Mouse (Mus musculus) CH12.LX (cell line): ENCODE results near the gene Spty2d1. TPM values are rescaled to one million over a fixed set of nuclear protein-coding genes. Genes with fewer than 3 reads are reported as not detected.

Source experiments
- DNase-seq: peaks from one replicate; pipeline ENCODE4 v3.0.0-alpha.2; 2013; ENCODE audit errors: extremely low read depth
- H3K27ac ChIP-seq: 2 replicates; pipeline ENCODE4 v1.5.1; 2012; ENCODE audit warnings: low read depth, mild to moderate bottlenecking, control low read depth, moderate library complexity; ENCODE audit not compliant: insufficient read depth
- H3K27me3 ChIP-seq: replicated peaks from 2 replicates; pipeline ENCODE3; 2012; ENCODE audit warnings: inconsistent platforms
- H3K36me3 ChIP-seq, 2 experiments: replicated peaks in 1 of 2; 2 replicates each; pipeline versions ENCODE3 to v1.6.1; 2012; ENCODE audit warnings: inconsistent platforms in 1 of 2, low read length in 1 of 2, mild to moderate bottlenecking in 1 of 2, mixed read lengths in 1 of 2, moderate library complexity in 1 of 2; ENCODE audit not compliant: control insufficient read depth in 1 of 2, insufficient read depth in 1 of 2
- H3K4me1 ChIP-seq, 2 experiments: 2 replicates each; pipeline ENCODE4 v1.6.1; 2012; ENCODE audit warnings: inconsistent platforms in 1 of 2, moderate library complexity in 1 of 2; ENCODE audit not compliant: insufficient read depth in 2 of 2, control insufficient read depth in 1 of 2
- H3K4me2 ChIP-seq: 2 replicates; pipeline ENCODE4 v1.6.1; 2012; ENCODE audit warnings: low read depth, mild to moderate bottlenecking, control low read depth; ENCODE audit not compliant: poor library complexity, insufficient read depth, severe bottlenecking
- H3K4me3 ChIP-seq, 3 experiments: fragments of 150-350 bp in 1 of 3; sonication (generic) in 1 of 3; replicated peaks in 1 of 3; 2 replicates each; pipeline versions ENCODE3 to v1.5.1; 2011 to 2012; ENCODE audit warnings: low read depth in 2 of 3, low read length in 2 of 3, mild to moderate bottlenecking in 2 of 3, moderate library complexity in 2 of 3, control low read depth in 1 of 3, improper control_type of control experiment in 1 of 3, inconsistent platforms in 1 of 3, mixed read lengths in 1 of 3; ENCODE audit not compliant: poor library complexity in 1 of 3
- H3K79me2 ChIP-seq: replicated peaks from 2 replicates; pipeline ENCODE4 v1.6.1; 2012; ENCODE audit warnings: mild to moderate bottlenecking, moderate library complexity; ENCODE audit not compliant: control insufficient read depth, poor library complexity, insufficient read depth, severe bottlenecking; ENCODE audit errors: extremely low read depth
- H3K9ac ChIP-seq: 2 replicates; pipeline ENCODE4 v1.6.1; 2012; ENCODE audit warnings: low read depth, mild to moderate bottlenecking, control low read depth, moderate library complexity; ENCODE audit not compliant: insufficient read depth
- H3K9me3 ChIP-seq: replicated peaks from 2 replicates; pipeline ENCODE3; 2012; ENCODE audit warnings: low read length, inconsistent platforms, mixed read lengths
- BHLHE40 ChIP-seq: IDR thresholded peaks from 2 replicates; pipeline ENCODE4 v1.6.1; 2011; ENCODE audit warnings: mild to moderate bottlenecking, low read depth, low read length, improper control_type of control experiment
- CHD1 ChIP-seq: IDR thresholded peaks from 2 replicates; pipeline ENCODE4 v1.6.1; 2012; ENCODE audit warnings: low read depth, low read length, improper control_type of control experiment, inconsistent platforms
- CHD2 ChIP-seq: IDR thresholded peaks from 2 replicates; pipeline ENCODE4 v1.6.1; 2011; ENCODE audit warnings: low read length, improper control_type of control experiment
- CTCF ChIP-seq, 2 experiments: IDR thresholded peaks in 1 of 2; conservative IDR thresholded peaks in 1 of 2; 2 replicates each; pipeline ENCODE4 v1.5.1; 2011 to 2012; ENCODE audit warnings: low read depth in 2 of 2, low read length in 2 of 2, improper control_type of control experiment in 1 of 2, inconsistent platforms in 1 of 2, mild to moderate bottlenecking in 1 of 2, moderate library complexity in 1 of 2
- E2F4 ChIP-seq: IDR thresholded peaks from 2 replicates; pipeline ENCODE4 v1.6.1; 2011; ENCODE audit warnings: low read depth, low read length, improper control_type of control experiment; ENCODE audit not compliant: insufficient replicate concordance
- EP300 ChIP-seq: IDR thresholded peaks from 2 replicates; pipeline ENCODE4 v1.6.1; 2011; ENCODE audit warnings: low read length, improper control_type of control experiment
- ETS1 ChIP-seq: conservative IDR thresholded peaks from 2 replicates; pipeline ENCODE4 v1.6.1; 2012; ENCODE audit warnings: low read depth, mild to moderate bottlenecking, inconsistent platforms, low read length, improper control_type of control experiment, moderate library complexity
- GABPA ChIP-seq: IDR thresholded peaks from 2 replicates; pipeline ENCODE4 v1.6.1; 2012; ENCODE audit warnings: low read depth, low read length, improper control_type of control experiment, inconsistent platforms; ENCODE audit not compliant: insufficient replicate concordance
- HCFC1 ChIP-seq: IDR thresholded peaks from 2 replicates; pipeline ENCODE4 v1.6.1; 2012; ENCODE audit warnings: low read depth, mild to moderate bottlenecking, inconsistent platforms, low read length, improper control_type of control experiment
- IRF4 ChIP-seq: IDR thresholded peaks from 2 replicates; pipeline ENCODE4 v1.6.1; 2014; ENCODE audit warnings: low read depth, mild to moderate bottlenecking, inconsistent platforms, low read length, improper control_type of control experiment
- JUN ChIP-seq: IDR thresholded peaks from 2 replicates; pipeline ENCODE4 v1.6.1; 2011; ENCODE audit warnings: low read depth, mild to moderate bottlenecking, low read length, improper control_type of control experiment, moderate library complexity; ENCODE audit not compliant: insufficient read depth
- JUND ChIP-seq: conservative IDR thresholded peaks from 2 replicates; pipeline ENCODE4 v1.6.1; 2011; ENCODE audit warnings: low read depth, low read length, improper control_type of control experiment
- KAT2A ChIP-seq: IDR thresholded peaks from 2 replicates; pipeline ENCODE4 v1.6.1; 2012; ENCODE audit warnings: low read length, improper control_type of control experiment, inconsistent platforms; ENCODE audit not compliant: insufficient replicate concordance
- MAFK ChIP-seq: IDR thresholded peaks from 2 replicates; pipeline ENCODE4 v1.6.1; 2011; ENCODE audit warnings: low read length, improper control_type of control experiment; ENCODE audit not compliant: insufficient replicate concordance
- MAX ChIP-seq: IDR thresholded peaks from 2 replicates; pipeline ENCODE4 v1.6.1; 2011; ENCODE audit warnings: low read length, improper control_type of control experiment
- MAZ ChIP-seq: IDR thresholded peaks from 2 replicates; pipeline ENCODE4 v1.6.1; 2012; ENCODE audit warnings: low read depth, mild to moderate bottlenecking, inconsistent platforms, low read length, improper control_type of control experiment, moderate library complexity
- MEF2A ChIP-seq: IDR thresholded peaks from 2 replicates; pipeline ENCODE4 v1.6.1; 2014; ENCODE audit warnings: low read depth, mild to moderate bottlenecking, inconsistent platforms, low read length, improper control_type of control experiment, borderline replicate concordance
- MXI1 ChIP-seq: IDR thresholded peaks from 2 replicates; pipeline ENCODE4 v1.6.1; 2011; ENCODE audit warnings: mild to moderate bottlenecking, low read depth, low read length, improper control_type of control experiment
- MYC ChIP-seq: IDR thresholded peaks from 2 replicates; pipeline ENCODE4 v1.6.1; 2011; ENCODE audit warnings: low read depth, mild to moderate bottlenecking, improper control_type of control experiment, low read length
- NELFE ChIP-seq: IDR thresholded peaks from 2 replicates; pipeline ENCODE4 v1.6.1; 2011; ENCODE audit warnings: low read depth, low read length, improper control_type of control experiment
- NRF1 ChIP-seq: IDR thresholded peaks from 2 replicates; pipeline ENCODE4 v1.6.1; 2014; ENCODE audit warnings: low read depth, mild to moderate bottlenecking, inconsistent platforms, low read length, improper control_type of control experiment, moderate library complexity
- PAX5 ChIP-seq: IDR thresholded peaks from 2 replicates; pipeline ENCODE4 v1.6.1; 2012; ENCODE audit warnings: low read length, inconsistent platforms, mixed read lengths
- POLR2A ChIP-seq: IDR thresholded peaks from 2 replicates; pipeline ENCODE4 v1.6.1; 2011; ENCODE audit warnings: low read depth, mild to moderate bottlenecking, improper control_type of control experiment, low read length
- POLR2AphosphoS2 ChIP-seq: IDR thresholded peaks from 2 replicates; pipeline ENCODE4 v1.6.1; 2011; ENCODE audit warnings: low read depth, low read length, improper control_type of control experiment
- RAD21 ChIP-seq: IDR thresholded peaks from 2 replicates; pipeline ENCODE4 v1.6.1; 2011; ENCODE audit warnings: low read depth, mild to moderate bottlenecking, low read length, improper control_type of control experiment, moderate library complexity
- RCOR1 ChIP-seq: conservative IDR thresholded peaks from 2 replicates; pipeline ENCODE4 v1.6.1; 2012; ENCODE audit warnings: low read depth, mild to moderate bottlenecking, inconsistent platforms, low read length, improper control_type of control experiment
- SIN3A ChIP-seq: IDR thresholded peaks from 2 replicates; pipeline ENCODE4 v1.6.1; 2012; ENCODE audit warnings: low read length, improper control_type of control experiment, inconsistent platforms
- SMC3 ChIP-seq: IDR thresholded peaks from 2 replicates; pipeline ENCODE4 v1.6.1; 2011; ENCODE audit warnings: low read depth, low read length, improper control_type of control experiment
- TBP ChIP-seq: conservative IDR thresholded peaks from 2 replicates; pipeline ENCODE4 v1.6.1; 2011; ENCODE audit warnings: low read depth, low read length, improper control_type of control experiment
- TCF12 ChIP-seq: IDR thresholded peaks from 2 replicates; pipeline ENCODE4 v1.6.1; 2014; ENCODE audit warnings: low read depth, mild to moderate bottlenecking, inconsistent platforms, low read length, improper control_type of control experiment
- UBTF ChIP-seq: IDR thresholded peaks from 2 replicates; pipeline ENCODE4 v1.6.1; 2012; ENCODE audit warnings: low read depth, mild to moderate bottlenecking, inconsistent platforms, low read length, improper control_type of control experiment, moderate library complexity
- USF1 ChIP-seq: IDR thresholded peaks from 2 replicates; pipeline ENCODE4 v1.6.1; 2014; ENCODE audit warnings: low read depth, mild to moderate bottlenecking, inconsistent platforms, low read length, improper control_type of control experiment
- USF2 ChIP-seq: conservative IDR thresholded peaks from 2 replicates; pipeline ENCODE4 v1.6.1; 2011; ENCODE audit warnings: low read depth, low read length, improper control_type of control experiment
- ZC3H11A ChIP-seq: IDR thresholded peaks from 2 replicates; pipeline ENCODE4 v1.6.1; 2012; ENCODE audit warnings: low read depth, mild to moderate bottlenecking, inconsistent platforms, low read length, improper control_type of control experiment
- ZKSCAN1 ChIP-seq: IDR thresholded peaks from 2 replicates; pipeline ENCODE4 v1.6.1; 2012; ENCODE audit warnings: low read depth, inconsistent platforms, low read length, improper control_type of control experiment, borderline replicate concordance
- ZMIZ1 ChIP-seq: IDR thresholded peaks from 2 replicates; pipeline ENCODE4 v1.6.1; 2012; ENCODE audit warnings: low read depth, mild to moderate bottlenecking, inconsistent platforms, low read length, improper control_type of control experiment
- ZNF384 ChIP-seq: IDR thresholded peaks from 2 replicates; pipeline ENCODE4 v1.6.1; 2012; ENCODE audit warnings: low read depth, low read length, improper control_type of control experiment, inconsistent platforms
- dilution Hi-C: fragments of 300-500 bp; cut with MboI; formaldehyde crosslinking; loops from 2 replicates; pipeline ENCODE4 v1.14.3; 2020; ENCODE audit warnings: low sequenced_read_pairs; ENCODE audit not compliant: extremely low pct_unique_long_range_greater_than_20kb, extremely low pct_ligation_motif_present
- in situ Hi-C: fragments of 300-500 bp; cut with MboI; formaldehyde crosslinking; loops from 3 replicates; pipeline ENCODE4 v1.14.3; 2019; ENCODE audit warnings: low sequenced_read_pairs, low pct_ligation_motif_present, low pct_unique_long_range_greater_than_20kb, mixed read lengths
- polyA plus RNA-seq: library from polyadenylated mRNA; unstranded; fragments of >175 nt; gene quantifications from 2 replicates; pipeline ENCODE4 v1.2.1, GENCODE M21; 2012; ENCODE audit warnings: low read depth; ENCODE audit not compliant: insufficient read length
- total RNA-seq, 2 experiments: library from RNA; depleted of rRNA; stranded (reverse); fragments of 300-350 nt in 1 of 2; fragments of >200 nt in 1 of 2; gene quantifications; 2 replicates each; pipeline ENCODE4 v1.2.3; 2012 to 2014

Spty2d1 gene
- total RNA-seq (2012; rRNA removed): 10.5 and 14.3 TPM in 2 replicates
- 22.9 and 24.6 TPM in 2 replicates for total RNA-seq (2014; rRNA removed)
- polyA plus RNA-seq: 29.9 and 32.6 TPM in 2 replicates

- dilution Hi-C loops: no loop called here
- Histone ChIP-seq H3K27ac (peak within 1 kb of the TSS; percentile 52), H3K9ac (peak within 1 kb of the TSS; percentile 71), H3K79me2 (peaks cover 34% of the 10 kb centered on the region), H3K27me3 (no peaks in the 10 kb centered on the region), H3K36me3 (peaks cover 0 to 11% of the 10 kb centered on the region in 2 experiments), H3K4me2 (peak within 1 kb of the TSS; percentile 93), H3K4me3 (peak within 1 kb of the TSS; percentile 62 to 89 (median 83)), H3K4me1 (peaks cover 4 to 39% of the 10 kb centered on the region in 2 experiments), H3K9me3 (no peaks in the 10 kb centered on the region)
- in situ Hi-C loops: loop anchor here (5.0 kb wide), 1 partner anchor 46 kb away; no protein-coding TSS in a partner anchor
- DNase-seq: peak; percentile 99
- TF ChIP-seq CHD2 (no peak; the same call in 1 of the 2 replicates), TCF12 (peak; percentile 91), GABPA (peak; percentile 43; the same call in 1 of the 2 replicates), CHD1 (no peak), CTCF (conservative IDR thresholded peaks at IDR 0.05 in 1 of 2, IDR thresholded peaks at IDR 0.05 in 1 of 2; ENCODE audit: low read depth in 2 of 2, low read length in 2 of 2) (no peak), TBP (peak; percentile 44), ETS1 (peak; percentile 79), UBTF (no peak; the same call in 1 of the 2 replicates), HCFC1 (peak; percentile 89), MEF2A (peak; percentile 82), MYC (peak; percentile 72; the same call in 1 of the 2 replicates), IRF4 (peak; percentile 84), ZMIZ1 (peak; percentile 70), KAT2A (peak; percentile 78; the same call in 1 of the 2 replicates), EP300 (no peak), MAX (peak; percentile 89), MXI1 (peak; percentile 93), JUND (peak; percentile 34; the same call in 1 of the 2 replicates), RCOR1 (0 out of 2 replicates have a peak, but pooled peaks have one; percentile 18), E2F4 (peak; percentile 78; the same call in 1 of the 2 replicates), NELFE (peak; percentile 87), MAFK (peak; percentile 46; the same call in 1 of the 2 replicates), SMC3 (no peak), USF2 (no peak), ZNF384 (0 out of 2 replicates have a peak, but pooled peaks have one; percentile 19), JUN (peak; percentile 29; the same call in 1 of the 2 replicates), RAD21 (no peak), ZC3H11A (no peak), BHLHE40 (peak; percentile 76), MAZ (peak; percentile 79; the same call in 1 of the 2 replicates), POLR2AphosphoS2 (peak; percentile 88; the same call in 1 of the 2 replicates), PAX5 (no peak), NRF1 (peak; percentile 89), POLR2A (peak; percentile 90), USF1 (no peak), SIN3A (peak; percentile 99), ZKSCAN1 (no peak)
Observed at GRCm38 (mm10) chr7:47008168-47008993, at the start of gene Spty2d1. Gene Spty2d1 (minus strand): TSS chr7:47008411.
